In genomic region chr1:164307922-164308321, GRCm38 (mm10) we compare ENCODE assay signal across 7 mouse cellular contexts. TPM values are rescaled to one million over a fixed set of nuclear protein-coding genes. Genes with fewer than 3 reads are reported as not detected.
DNase-seq lines count a peak whose midpoint lies in the region; ATAC-seq and TF ChIP-seq lines count a peak whose summit lies in the region.

No protein-coding gene starts in this region.

- no peak for DNase-seq in lung, postnatal 0 days (ENCODE audit: low spot score)
- DNase-seq in lung, postnatal 25 days (ENCODE audit: low spot score): no peak
- DNase-seq in embryo, embryonic 11 days: no peak
- DNase-seq in B cell, adult 2 months: no peak

- TF ChIP-seq EP300 in lung, postnatal 0 days (IDR thresholded peaks at IDR 0.05): no peak

- TF ChIP-seq POLR2A in embryonic fibroblast, embryonic 13.5 days (IDR thresholded peaks at IDR 0.05; ENCODE audit: low read depth, low read length): no peak

- H3K4me3 ChIP-seq in lung, postnatal 0 days (ENCODE audit: low read depth, low read length): peak overlapping the region; percentile 68
- H3K4me3 ChIP-seq in embryonic fibroblast, embryonic 13.5 days (ENCODE audit: insufficient read depth, low read length): peak overlapping the region; percentile 91
- peak overlapping the region; percentile 74 for H3K4me3 ChIP-seq in limb, embryonic 12.5 days (replicated peaks)
- H3K4me3 ChIP-seq in stomach, embryonic 14.5 days (ENCODE audit: low read depth, low read length): peak overlapping the region; percentile 85

- no peak overlapping the region; the same call in 1 of the 2 replicates for H3K9ac ChIP-seq in lung, postnatal 0 days (replicated peaks; ENCODE audit: low read depth)
- H3K9ac ChIP-seq in limb, embryonic 12.5 days (replicated peaks): peak overlapping the region; percentile 58
- peak overlapping the region; percentile 30; the same call in 1 of the 2 replicates for H3K9ac ChIP-seq in stomach, embryonic 14.5 days (replicated peaks; ENCODE audit: low read depth, low read length)

- no peaks in the 10 kb centered on the region for H3K9me3 ChIP-seq in lung, postnatal 0 days (ENCODE audit: low read length)
- no peaks in the 10 kb centered on the region for H3K9me3 ChIP-seq in limb, embryonic 12.5 days
- H3K9me3 ChIP-seq in stomach, embryonic 14.5 days (ENCODE audit: control insufficient read depth, low read depth, low read length): no peaks in the 10 kb centered on the region

- H3K4me2 ChIP-seq in lung, postnatal 0 days (replicated peaks; ENCODE audit: low read depth, low read length): peak overlapping the region; percentile 85
- peak overlapping the region; percentile 82 for H3K4me2 ChIP-seq in limb, embryonic 12.5 days
- H3K4me2 ChIP-seq in stomach, embryonic 14.5 days (replicated peaks; ENCODE audit: low read depth, low read length): peak overlapping the region; percentile 72

- TF ChIP-seq CTCF in lung, postnatal 0 days (IDR thresholded peaks at IDR 0.05): no peak
- TF ChIP-seq CTCF in embryonic fibroblast, embryonic 13.5 days (IDR thresholded peaks at IDR 0.05; ENCODE audit: borderline replicate concordance, insufficient read depth, low read length): no peak

- no peaks in the 10 kb centered on the region for H3K36me3 ChIP-seq in lung, postnatal 0 days (ENCODE audit: insufficient read depth, low read length)
- H3K36me3 ChIP-seq in limb, embryonic 12.5 days: peaks cover 14% of the 10 kb centered on the region
- H3K36me3 ChIP-seq in stomach, embryonic 14.5 days (ENCODE audit: control insufficient read depth, insufficient read depth, low read length): no peaks in the 10 kb centered on the region; the same call in 1 of the 2 replicates

- 8% methylated on average over 10 of the region's 10 CpGs for WGBS in lung, postnatal 0 days
- 12% methylated on average over 10 of the region's 10 CpGs for WGBS in limb, embryonic 12.5 days
- 9% methylated on average over 10 of the region's 10 CpGs for WGBS in stomach, embryonic 14.5 days

- H3K4me1 ChIP-seq in lung, postnatal 0 days (ENCODE audit: insufficient read depth, low read depth, low read length): peaks cover 6% of the 10 kb centered on the region; the same call in 1 of the 2 replicates
- H3K4me1 ChIP-seq in embryonic fibroblast, embryonic 13.5 days (ENCODE audit: control insufficient read depth, insufficient read depth, low read length): peaks cover 2% of the 10 kb centered on the region; the same call in 1 of the 2 replicates
- H3K4me1 ChIP-seq in limb, embryonic 12.5 days (replicated peaks): peaks cover 12% of the 10 kb centered on the region
- H3K4me1 ChIP-seq in stomach, embryonic 14.5 days (ENCODE audit: control insufficient read depth, insufficient read depth, low read length): 0 out of 2 replicates have a peak, but pooled peaks cover 4% of the 10 kb centered on the region

- H3K27me3 ChIP-seq in lung, postnatal 0 days (replicated peaks; ENCODE audit: insufficient read depth, low read length): no peaks in the 10 kb centered on the region
- H3K27me3 ChIP-seq in limb, embryonic 12.5 days: no peaks in the 10 kb centered on the region
- no peaks in the 10 kb centered on the region for H3K27me3 ChIP-seq in stomach, embryonic 14.5 days (ENCODE audit: control insufficient read depth, insufficient read depth, low read length)

- H3K27ac ChIP-seq in lung, postnatal 0 days (ENCODE audit: low read length): peak overlapping the region; percentile 40; the same call in 1 of the 2 replicates
- H3K27ac ChIP-seq in embryonic fibroblast, embryonic 13.5 days (ENCODE audit: insufficient read depth, low read length): no peak overlapping the region
- H3K27ac ChIP-seq in limb, embryonic 12.5 days: no peak overlapping the region
- no peak overlapping the region for H3K27ac ChIP-seq in stomach, embryonic 14.5 days (ENCODE audit: low read length)

- ATAC-seq in lung, postnatal 0 days: no peak
- no peak for ATAC-seq in limb, embryonic 12.5 days (ENCODE audit: insufficient number of reproducible peaks, insufficient read depth, low FRiP score, low TSS enrichment, low read depth)
- ATAC-seq in stomach, embryonic 14.5 days (ENCODE audit: insufficient number of reproducible peaks, insufficient read depth, low FRiP score, low read depth): no peak

RNA-seq across cellular contexts. Expression of gene Blzf1, which starts 0.6 kb away (rescaled TPM):
- polyA plus RNA-seq in lung, postnatal 0 days (2015; fragmentation: Nextera tagmentation; extraction: Ambion mirVana): 27.8 and 27.9 TPM in 2 replicates
- polyA plus RNA-seq in embryonic fibroblast, embryonic 13.5 days (2011; ENCODE audit: insufficient read length, low read depth, missing spikeins): 24.3 and 31.3 TPM in 2 replicates
- polyA plus RNA-seq in limb, embryonic 12.5 days (2016; fragmentation: Nextera tagmentation; extraction: Ambion mirVana): 24.7 and 27.5 TPM in 2 replicates
- 25.6 and 26.7 TPM in 2 replicates for polyA plus RNA-seq in stomach, embryonic 14.5 days (2014; fragmentation: Nextera tagmentation; extraction: Ambion mirVana)

RNA-seq across cellular contexts. Expression of gene Nme7, which starts 4.0 kb away (rescaled TPM):
- 17.7 and 18.8 TPM in 2 replicates for polyA plus RNA-seq in lung, postnatal 0 days (2015; fragmentation: Nextera tagmentation; extraction: Ambion mirVana)
- 20.0 TPM in 2 replicates for polyA plus RNA-seq in embryonic fibroblast, embryonic 13.5 days (2011; ENCODE audit: insufficient read length, low read depth, missing spikeins)
- polyA plus RNA-seq in limb, embryonic 12.5 days (2016; fragmentation: Nextera tagmentation; extraction: Ambion mirVana): 41.3 and 42.3 TPM in 2 replicates
- polyA plus RNA-seq in stomach, embryonic 14.5 days (2014; fragmentation: Nextera tagmentation; extraction: Ambion mirVana): 34.7 and 36.9 TPM in 2 replicates

RNA-seq across cellular contexts. Expression of gene Ccdc181, which starts 32.5 kb away (rescaled TPM):
- polyA plus RNA-seq in lung, postnatal 0 days (2015; fragmentation: Nextera tagmentation; extraction: Ambion mirVana): 14.4 and 19.3 TPM in 2 replicates
- 6.3 and 8.8 TPM in 2 replicates for polyA plus RNA-seq in embryonic fibroblast, embryonic 13.5 days (2011; ENCODE audit: insufficient read length, low read depth, missing spikeins)
- 7.3 and 7.8 TPM in 2 replicates for polyA plus RNA-seq in limb, embryonic 12.5 days (2016; fragmentation: Nextera tagmentation; extraction: Ambion mirVana)
- polyA plus RNA-seq in stomach, embryonic 14.5 days (2014; fragmentation: Nextera tagmentation; extraction: Ambion mirVana): 11.8 and 12.2 TPM in 2 replicates

RNA-seq across cellular contexts. Expression of gene Slc19a2, which starts 59.1 kb away (rescaled TPM):
- polyA plus RNA-seq in lung, postnatal 0 days (2015; fragmentation: Nextera tagmentation; extraction: Ambion mirVana): 3.8 and 3.9 TPM in 2 replicates
- polyA plus RNA-seq in embryonic fibroblast, embryonic 13.5 days (2011; ENCODE audit: insufficient read length, low read depth, missing spikeins): 38.3 and 43.4 TPM in 2 replicates
- polyA plus RNA-seq in limb, embryonic 12.5 days (2016; fragmentation: Nextera tagmentation; extraction: Ambion mirVana): 9.7 and 10.1 TPM in 2 replicates
- polyA plus RNA-seq in stomach, embryonic 14.5 days (2014; fragmentation: Nextera tagmentation; extraction: Ambion mirVana): 13.8 and 14.2 TPM in 2 replicates
